Mouse (Mus musculus) thymus, postnatal 10 days (tissue): ENCODE measurements around the gene Dpm3.
A peak's percentile ranks its signal among the peaks of the same experiment; 100 is the strongest.

Source experiments
- DNase-seq, 2 experiments: peaks; one replicate each; pipeline ENCODE4 v3.0.0; 2021; ENCODE audit warnings: low spot score in 2 of 2

Gene Dpm3

DNA sequence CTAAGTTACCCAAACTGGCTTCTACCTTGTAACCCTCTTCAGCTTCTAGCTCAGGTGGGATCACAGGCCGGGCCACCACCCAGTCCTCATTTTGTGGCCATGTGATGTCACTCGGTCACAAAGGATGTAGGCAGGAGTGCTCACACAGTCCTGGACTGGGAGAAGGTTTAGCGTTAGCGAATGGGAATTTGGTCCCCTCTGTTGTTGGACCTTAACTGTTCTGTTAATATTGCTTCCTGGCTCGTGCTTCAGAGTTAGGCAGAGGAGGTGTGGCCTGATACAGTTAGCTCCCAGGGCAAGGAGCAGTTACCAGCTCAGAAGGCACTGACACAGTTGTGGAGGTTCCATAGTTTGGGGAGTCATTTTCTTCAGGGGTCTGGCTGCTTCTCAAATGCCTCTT, 35.0 kb downstream of the Dpm3 start:
- no peak for DNase-seq

GRCm38 (mm10) chr3:89295685-89296230, 36.6 kb downstream of the Dpm3 start:
- DNase-seq = no peak

- no peak for DNase-seq
Observed at GRCm38 (mm10) chr3:89296761-89297396, 37.7 kb downstream of the Dpm3 start.

DNA sequence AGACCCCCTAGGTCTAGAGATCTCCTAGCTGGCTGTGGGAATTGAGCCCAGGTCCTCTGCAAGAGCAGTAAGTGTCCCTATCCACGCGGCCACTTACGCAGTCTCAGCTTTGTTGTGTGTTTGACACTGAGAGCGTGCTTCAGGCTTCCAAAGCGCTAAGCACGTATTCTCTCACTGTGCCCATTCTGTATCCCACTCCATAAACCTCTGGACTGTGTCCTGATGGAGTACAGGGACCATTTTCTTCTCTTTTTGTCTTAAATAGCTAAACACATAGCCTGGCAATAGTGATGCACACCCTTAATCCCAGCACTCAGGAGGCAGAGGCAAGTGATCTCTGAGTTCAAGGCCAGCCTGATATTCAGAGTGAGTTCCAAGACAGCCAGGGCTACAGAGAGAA, 39.8 kb downstream of the Dpm3 start:
- DNase-seq = no peak

DNA sequence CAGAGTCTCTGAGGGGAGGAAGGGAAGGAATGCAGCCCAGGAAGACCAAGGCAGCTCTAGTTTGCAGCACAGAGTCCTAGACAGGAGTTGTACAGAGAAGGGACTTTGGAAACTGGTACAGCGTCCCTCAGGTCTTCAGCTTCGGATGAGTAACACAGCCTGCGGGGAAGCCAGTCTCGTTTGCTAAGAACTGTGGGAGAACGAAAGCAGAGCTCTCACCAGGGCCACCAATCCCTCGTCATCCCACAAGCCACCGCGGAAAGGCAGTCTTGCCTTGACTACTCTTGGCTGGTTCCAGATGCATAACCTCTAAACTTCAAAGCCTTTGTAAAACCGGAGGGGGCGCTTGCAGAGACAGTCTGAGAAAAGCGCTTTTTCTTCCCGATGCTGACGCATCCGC, 40.3 kb downstream of the Dpm3 start:
- peak; percentile 52 to 61 for DNase-seq

GRCm38 (mm10) chr3:89300071-89300470, 40.9 kb downstream of the Dpm3 start:
- no peak for DNase-seq

DNA sequence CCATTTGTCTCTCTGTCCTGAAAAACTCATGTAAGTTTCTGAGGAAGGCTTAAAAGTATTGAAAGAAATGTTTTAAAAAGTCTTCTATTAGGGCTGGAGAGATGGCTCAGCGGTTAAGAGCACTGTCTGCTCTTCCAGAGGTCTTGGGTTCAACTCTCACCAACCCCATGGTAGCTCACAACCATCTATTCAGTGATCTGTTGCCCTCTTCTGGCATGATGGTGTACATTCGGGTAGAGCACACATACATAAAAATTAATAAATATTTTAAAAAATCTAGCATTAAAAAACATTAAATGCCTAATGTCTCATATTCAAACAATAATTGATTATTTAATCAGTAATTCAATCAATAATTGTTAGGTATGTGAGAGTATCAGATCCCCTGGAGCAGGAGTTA, 41.4 kb downstream of the Dpm3 start:
- DNase-seq = no peak

DNA sequence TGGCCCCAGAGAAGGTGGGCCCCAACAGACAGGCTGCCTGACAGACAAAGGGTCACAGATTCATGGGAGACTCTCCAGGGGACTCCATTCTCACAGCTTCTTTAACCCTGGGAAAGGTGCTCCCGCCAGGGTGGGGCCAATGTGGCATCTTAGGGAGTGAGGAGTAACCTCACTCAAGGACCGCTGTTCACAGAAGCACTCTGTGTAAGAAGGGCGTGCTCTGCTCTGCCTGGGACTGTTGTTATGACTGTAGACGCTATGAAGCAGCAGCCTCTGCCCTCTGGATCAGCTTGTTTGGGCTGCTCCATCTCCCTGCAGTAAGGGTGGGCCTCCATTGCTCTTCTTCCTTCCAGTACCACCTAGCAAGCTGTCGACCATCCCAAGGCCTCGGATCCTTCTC, 45.3 kb downstream of the Dpm3 start:
- no peak for DNase-seq

DNA sequence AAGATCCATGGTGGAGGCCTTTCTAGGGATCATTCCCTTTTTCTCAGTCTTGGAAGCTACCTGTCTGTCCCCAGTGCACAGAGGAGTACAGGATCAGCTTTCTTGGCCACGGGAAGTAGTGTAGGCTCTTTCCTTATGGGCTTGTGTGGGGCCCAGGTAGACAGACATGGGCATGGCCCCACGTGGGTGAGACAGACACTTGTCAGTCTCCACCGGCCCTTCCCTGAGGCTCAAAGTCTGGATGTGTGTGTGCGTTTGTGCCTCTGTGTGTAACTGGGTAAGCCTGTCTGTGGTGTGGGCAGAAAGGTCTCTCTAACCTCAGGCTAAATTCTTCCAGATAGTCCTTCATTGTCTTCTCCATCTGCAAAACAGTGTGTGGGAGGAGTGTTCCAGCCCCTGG, 45.9 kb downstream of the Dpm3 start:
- DNase-seq = no peak

DNA sequence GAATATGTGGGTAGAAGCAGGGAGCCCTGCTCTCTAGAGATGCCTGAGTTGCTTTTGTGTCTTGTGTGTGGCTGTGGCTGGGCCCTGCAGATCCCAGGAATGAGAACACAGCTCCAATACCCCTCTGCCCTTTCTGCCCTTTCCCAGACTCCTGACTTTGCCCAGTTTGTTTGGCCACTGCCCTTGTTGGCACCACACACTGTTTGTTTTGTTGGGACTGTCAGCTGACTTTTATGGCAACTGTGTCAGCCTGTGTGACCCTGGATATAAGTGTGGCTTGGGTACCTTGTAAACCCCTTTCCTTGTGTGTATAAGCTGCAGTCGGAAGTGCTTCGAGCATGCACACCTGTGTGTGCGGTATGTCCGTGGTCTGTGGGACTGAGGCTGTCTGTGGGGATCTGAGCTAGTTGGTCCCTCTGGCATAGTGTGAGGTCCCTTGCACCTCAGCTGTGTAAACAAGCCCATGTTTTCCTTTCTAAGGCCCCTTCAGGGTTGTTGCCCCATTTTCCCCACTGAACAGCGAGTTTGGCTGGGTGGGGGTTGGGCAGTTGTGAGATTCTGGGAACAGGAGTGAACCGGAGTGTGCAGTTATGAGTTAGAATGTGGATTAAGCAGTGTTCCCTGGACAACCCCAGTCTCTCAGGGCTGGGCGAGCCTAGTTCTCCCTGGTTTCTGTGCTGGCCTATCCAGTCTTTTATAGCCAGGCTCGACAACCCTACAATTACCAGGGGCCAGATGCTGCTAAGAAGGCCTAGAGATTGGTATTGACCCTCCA, 46.6 kb downstream of the Dpm3 start:
- no peak for DNase-seq

DNA sequence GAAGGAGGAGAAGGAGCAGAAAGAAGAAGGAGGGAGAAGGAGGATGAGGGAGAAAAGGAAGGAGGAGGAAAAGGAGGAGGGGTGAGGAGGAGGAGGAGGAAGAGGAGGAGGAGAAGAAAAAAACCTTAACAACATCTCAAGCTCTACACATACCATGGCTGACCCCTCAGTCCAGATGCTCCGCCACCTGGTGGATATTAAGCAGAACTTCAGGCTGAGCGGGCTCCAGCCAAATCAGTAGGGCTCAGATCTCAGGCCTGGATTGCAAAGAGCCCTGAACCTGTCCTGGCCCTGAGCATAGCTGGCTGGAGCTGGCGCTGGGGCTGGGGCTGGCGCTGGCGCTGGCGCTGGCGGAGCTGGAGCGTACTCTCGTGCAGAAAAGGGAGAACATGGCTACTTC, 48.9 kb downstream of the Dpm3 start:
- DNase-seq = peak; percentile 36 to 69

DNA sequence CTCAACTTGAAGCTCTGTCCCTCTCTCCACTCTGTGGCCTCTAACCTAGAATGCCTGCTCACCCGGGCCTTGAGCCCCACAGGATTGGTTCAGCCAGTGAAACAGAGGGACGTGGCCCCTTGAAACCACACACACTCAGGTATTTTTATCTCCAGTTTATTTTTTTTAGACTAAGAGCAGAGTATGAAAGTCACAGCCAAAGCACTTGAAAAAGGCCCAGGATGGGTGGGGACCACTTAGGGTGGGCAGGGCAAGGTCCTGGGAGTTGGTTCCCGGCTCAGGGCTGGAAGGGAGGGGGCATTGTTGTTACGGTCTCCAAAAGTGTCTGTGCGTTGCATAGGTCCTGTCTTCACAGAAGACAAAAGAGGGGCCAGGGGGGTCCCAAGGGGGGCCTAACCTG, 55.2 kb downstream of the Dpm3 start:
- no peak for DNase-seq

GRCm38 (mm10) chr3:89314791-89315190, 55.6 kb downstream of the Dpm3 start:
- no peak for DNase-seq

- peak in 1 of 2 experiments; percentile 69 for DNase-seq
Observed at GRCm38 (mm10) chr3:89315195-89315929, 56.2 kb downstream of the Dpm3 start.

DNA sequence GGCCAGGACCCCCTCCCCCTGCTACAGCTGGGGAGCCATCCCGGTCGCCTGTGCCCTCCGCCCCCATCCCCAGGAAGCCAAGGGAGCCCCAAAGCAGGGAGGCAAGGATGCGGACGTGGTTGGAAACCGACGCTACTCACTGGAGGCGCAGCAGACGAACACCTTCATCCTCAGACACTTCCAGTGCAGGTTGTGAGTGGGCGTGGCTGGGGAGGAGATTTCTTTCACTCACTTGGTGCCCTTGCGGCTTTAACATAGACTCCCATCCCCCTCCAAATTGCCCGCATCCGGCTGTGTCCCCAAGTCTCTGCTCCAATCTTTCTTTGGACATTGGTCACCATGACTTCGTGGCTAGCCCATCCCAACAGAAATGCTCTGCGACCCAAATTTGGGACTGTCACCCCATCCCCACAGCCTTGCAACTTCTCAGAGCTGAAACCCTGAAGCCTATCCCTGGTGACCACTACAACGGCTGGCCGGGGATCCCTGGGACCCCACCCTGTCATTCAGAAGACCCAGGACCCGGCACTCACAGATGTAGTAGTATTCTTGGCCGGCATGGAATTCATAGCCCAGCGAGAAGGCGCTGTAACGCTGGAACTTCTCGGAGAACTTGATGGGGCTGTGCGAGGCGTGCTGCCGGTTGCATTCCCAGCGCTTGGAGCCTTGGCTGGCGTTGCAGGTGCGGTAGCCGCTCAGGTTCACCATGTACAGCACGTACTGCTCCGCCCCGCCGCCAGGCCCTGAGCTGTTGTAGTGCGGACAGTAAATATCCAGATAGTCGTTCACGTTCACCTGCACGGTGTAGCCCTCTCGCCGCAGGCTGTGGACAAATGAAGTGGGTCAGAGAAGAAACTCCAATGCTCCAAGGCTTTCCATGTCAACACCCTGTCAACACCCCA, 57.0 kb downstream of the Dpm3 start:
- no peak for DNase-seq
